Mouse (Mus musculus) limb, embryonic 14.5 days (tissue): Measurements from ENCODE around the gene Dhh. TPM values are rescaled to one million over a fixed set of nuclear protein-coding genes. Genes with fewer than 3 reads are reported as not detected.
A peak's percentile ranks its signal among the peaks of the same experiment; 100 is the strongest.

Experiments
- ATAC-seq: fragments of 200-750 bp; cut with Nextera tagmentation; 2 replicates; pipeline ENCODE4 v1.8.0; 2017; ENCODE audit warnings: low read depth, moderate number of reproducible peaks, moderate TSS enrichment; ENCODE audit not compliant: low FRiP score
- DNase-seq: peaks from one replicate; pipeline ENCODE4 v3.0.0-alpha.2; 2015; ENCODE audit warnings: low spot score
- H3K27ac ChIP-seq: fragments of 300-500 bp; sonication (generic); replicated peaks from 2 replicates; pipeline ENCODE4 v1.5.1; 2014; ENCODE audit warnings: low read depth, mild to moderate bottlenecking, low read length, moderate library complexity, mixed read lengths
- H3K27me3 ChIP-seq: fragments of 300-500 bp; sonication (generic); 2 replicates; pipeline ENCODE4 v1.6.1; 2014; ENCODE audit warnings: low read length, mixed read lengths; ENCODE audit not compliant: control insufficient read depth, insufficient read depth
- H3K36me3 ChIP-seq: fragments of 300-500 bp; sonication (generic); 2 replicates; pipeline ENCODE4 v1.6.1; 2014; ENCODE audit warnings: mild to moderate bottlenecking, low read length, moderate library complexity, mixed read lengths; ENCODE audit not compliant: control insufficient read depth, insufficient read depth
- H3K4me1 ChIP-seq: fragments of 300-500 bp; sonication (generic); 2 replicates; pipeline ENCODE4 v1.6.1; 2014; ENCODE audit warnings: antibody characterized with exemption, low read length, mixed read lengths; ENCODE audit not compliant: control insufficient read depth, insufficient read depth
- H3K4me2 ChIP-seq: fragments of 300-500 bp; sonication (generic); replicated peaks from 2 replicates; pipeline ENCODE4 v1.6.1; 2014; ENCODE audit warnings: low read depth, mild to moderate bottlenecking, low read length, moderate library complexity; ENCODE audit not compliant: severe bottlenecking
- H3K4me3 ChIP-seq: fragments of 300-500 bp; sonication (generic); replicated peaks from 2 replicates; pipeline ENCODE4 v1.5.1; 2014; ENCODE audit warnings: low read length
- H3K9ac ChIP-seq: fragments of 300-500 bp; sonication (generic); 2 replicates; pipeline ENCODE4 v1.6.1; 2014; ENCODE audit warnings: mild to moderate bottlenecking, low read depth, low read length, moderate library complexity; ENCODE audit not compliant: severe bottlenecking
- H3K9me3 ChIP-seq: fragments of 300-500 bp; sonication (generic); 2 replicates; pipeline ENCODE4 v1.6.1; 2016; ENCODE audit warnings: low read length; ENCODE audit not compliant: control insufficient read depth
- POLR2A ChIP-seq: fragments of 200-500 bp; IDR thresholded peaks from 2 replicates; pipeline ENCODE4 v1.8.0; 2012; ENCODE audit warnings: inconsistent platforms, mild to moderate bottlenecking, moderate library complexity, borderline replicate concordance; ENCODE audit not compliant: insufficient read depth, insufficient read length; ENCODE audit errors: extremely low read depth
- WGBS: fragments of 180-500 bp; shearing (Covaris S2); extraction: QIAGEN DNeasy Blood & Tissue Kit; methylation state at CpG from one replicate; pipeline ENCODE4 v1.1.7; 2014; 5-methylcytosine and 5-hydroxymethylcytosine counted together
- polyA plus RNA-seq, 2 experiments: library from polyadenylated mRNA; depleted of rRNA in 1 of 2; stranded (reverse) in 1 of 2; unstranded in 1 of 2; fragments of >200 nt; fragmentation: Nextera tagmentation in 1 of 2; extraction: Ambion mirVana in 1 of 2; gene quantifications; 2 replicates each; pipeline versions ENCODE4 v1.2.1 to v1.2.3; 2012 to 2014

Gene Dhh
- polyA plus RNA-seq, 2 experiments: 1.1 to 2.0 TPM

DNA sequence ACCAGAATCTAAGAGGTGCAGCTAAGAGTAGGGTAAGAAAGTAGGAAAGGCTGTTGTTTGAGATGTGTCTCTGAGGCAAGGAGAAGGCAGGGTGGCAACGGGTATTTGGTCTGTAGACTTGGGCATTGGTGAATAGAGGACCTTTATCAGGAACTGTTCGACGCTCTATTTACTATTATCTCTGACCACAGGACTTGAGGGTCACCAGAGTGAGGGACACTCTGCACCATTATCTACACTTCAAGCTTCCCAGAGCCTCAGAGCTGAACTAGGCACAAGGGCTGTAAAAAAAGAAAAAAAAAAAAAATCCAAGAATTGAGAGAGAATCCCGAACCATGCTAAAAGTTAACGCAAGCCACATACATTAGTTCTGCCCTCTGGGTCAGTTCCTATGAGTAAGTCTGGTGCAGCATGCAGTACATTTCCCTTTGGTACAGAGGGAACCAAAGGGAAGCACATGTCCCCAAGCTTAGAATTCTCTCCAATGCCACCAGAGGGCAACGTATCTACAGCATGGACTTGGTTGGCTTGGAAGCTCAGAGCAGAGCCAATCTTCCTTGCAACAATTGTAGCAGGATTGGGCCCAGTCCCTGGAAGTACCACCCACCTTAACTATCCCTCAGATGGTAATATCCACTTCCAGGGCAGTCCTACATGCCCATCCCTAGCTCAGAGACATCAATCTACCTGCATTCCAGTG is 6.3 kb downstream of the Dhh start:
- Histone ChIP-seq H3K27me3 (peaks cover 59% of the 10 kb centered on the region), H3K27ac (no peak overlapping the region), H3K4me2 (no peak overlapping the region), H3K4me1 (peaks cover 24% of the 10 kb centered on the region), H3K9me3 (no peaks in the 10 kb centered on the region), H3K9ac (no peak overlapping the region), H3K36me3 (no peaks in the 10 kb centered on the region), H3K4me3 (no peak overlapping the region)
- peak; percentile 83 for DNase-seq
- ATAC-seq: peak; percentile 39; the same call in 1 of the 2 replicates
- no peak for TF ChIP-seq POLR2A
- 40% methylated on average over 6 of the region's 6 CpGs for WGBS

DNA sequence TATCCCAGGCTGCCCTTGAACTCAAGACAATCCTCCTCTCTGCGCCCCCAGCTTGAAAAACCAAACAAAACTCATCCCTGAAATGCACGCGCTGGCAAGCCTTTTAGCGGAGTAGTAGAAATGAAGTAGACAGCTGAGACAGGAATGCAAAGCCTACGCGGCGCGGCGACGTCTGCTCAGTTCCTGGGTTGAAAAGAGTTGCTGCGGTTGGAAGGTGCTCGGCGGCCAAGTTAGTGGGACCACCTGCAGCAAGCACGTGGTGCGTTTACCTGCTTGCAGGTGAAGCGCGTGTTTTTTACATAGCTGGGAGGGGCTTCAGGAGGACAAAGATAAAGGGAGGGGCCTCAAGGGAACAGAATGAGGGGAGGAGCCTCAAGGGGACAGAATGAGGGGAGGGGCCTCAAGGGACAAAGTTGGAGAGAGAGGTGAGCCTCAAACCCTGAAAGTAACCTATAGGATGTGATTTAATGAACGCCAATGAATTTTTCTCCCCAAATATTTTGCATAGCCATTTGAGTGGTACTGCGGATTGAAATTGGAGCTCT is 7.1 kb downstream of the Dhh start:
- Histone ChIP-seq H3K4me2 (0 out of 2 replicates have a peak overlapping the region, but pooled peaks have one; percentile 22), H3K27ac (no peak overlapping the region), H3K4me3 (no peak overlapping the region), H3K9me3 (no peaks in the 10 kb centered on the region), H3K4me1 (peaks cover 24% of the 10 kb centered on the region), H3K27me3 (peaks cover 51% of the 10 kb centered on the region), H3K9ac (no peak overlapping the region), H3K36me3 (no peaks in the 10 kb centered on the region)
- 10% methylated on average over 19 of the region's 19 CpGs for WGBS
- no peak for DNase-seq
- TF ChIP-seq POLR2A: no peak
- ATAC-seq: no peak

DNA sequence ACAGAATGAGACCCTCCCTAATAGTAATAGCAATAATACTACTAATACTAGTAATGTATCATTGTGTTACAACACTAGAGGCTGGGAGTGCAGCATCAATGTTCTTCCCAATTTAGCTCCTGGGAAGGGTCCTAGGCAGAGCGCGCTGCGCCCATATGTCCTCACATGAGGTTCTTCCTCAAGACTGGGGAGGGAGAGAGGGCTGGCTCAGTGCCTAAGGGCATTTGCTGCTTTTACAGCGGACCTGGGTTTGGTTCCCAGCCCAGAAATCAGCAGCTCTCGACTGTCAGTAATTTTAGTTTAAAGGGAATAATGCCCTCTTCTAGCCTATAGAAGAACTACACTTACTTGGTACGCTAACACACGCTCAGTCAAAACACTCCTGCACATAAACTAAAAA is 10.8 kb downstream of the Dhh start:
- Histone ChIP-seq H3K36me3 (no peaks in the 10 kb centered on the region), H3K27me3 (peaks cover 14% of the 10 kb centered on the region), H3K4me2 (no peak overlapping the region), H3K4me3 (no peak overlapping the region), H3K4me1 (no peaks in the 10 kb centered on the region), H3K27ac (no peak overlapping the region), H3K9ac (no peak overlapping the region), H3K9me3 (no peaks in the 10 kb centered on the region)
- ATAC-seq (no peak), DNase-seq (no peak)
- WGBS: 77% methylated on average over 7 of the region's 7 CpGs
- no peak for TF ChIP-seq POLR2A

DNA sequence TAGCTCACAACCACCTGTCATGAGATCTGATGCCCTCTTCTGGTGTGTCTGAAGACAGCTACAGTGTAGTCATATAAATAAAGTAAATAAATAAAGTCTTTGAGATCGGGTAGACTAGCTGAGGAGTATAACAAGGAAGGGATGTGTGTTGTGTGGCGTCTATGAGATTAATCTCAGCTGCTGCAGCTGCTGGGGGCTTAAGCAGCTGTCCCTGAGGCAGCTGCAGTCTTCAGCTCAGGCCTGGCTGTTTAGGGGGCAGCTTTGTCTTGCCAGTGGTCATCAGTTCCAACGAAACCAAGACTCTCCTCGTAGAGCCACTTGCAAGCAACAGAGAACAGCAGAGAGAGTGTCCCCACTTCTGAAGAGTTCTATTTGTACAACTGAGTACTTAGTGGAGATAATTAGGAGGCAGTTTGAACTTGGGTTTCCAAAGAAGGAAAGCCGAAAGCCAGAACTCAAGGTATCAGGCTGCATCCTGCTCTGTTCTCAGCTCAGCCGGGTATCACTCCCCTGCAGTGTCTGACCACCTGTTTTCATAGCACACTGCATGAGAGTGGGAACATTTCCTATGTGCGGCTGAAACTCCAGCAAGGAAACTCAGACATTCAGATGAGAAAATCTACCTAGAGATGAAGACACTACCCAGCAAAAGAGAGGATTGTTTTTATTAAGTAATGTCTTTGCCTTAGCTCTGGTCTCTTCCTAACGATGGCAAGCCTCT is 11.5 kb downstream of the Dhh start:
- peak; percentile 73 for ATAC-seq
- 58% methylated on average over 8 of the region's 8 CpGs for WGBS
- Histone ChIP-seq H3K4me2 (no peak overlapping the region), H3K27ac (no peak overlapping the region), H3K9me3 (no peaks in the 10 kb centered on the region), H3K4me3 (no peak overlapping the region), H3K36me3 (no peaks in the 10 kb centered on the region), H3K9ac (no peak overlapping the region), H3K27me3 (peaks cover 7% of the 10 kb centered on the region), H3K4me1 (peaks cover under 1% of the 10 kb centered on the region; the same call in 1 of the 2 replicates)
- no peak for TF ChIP-seq POLR2A
- DNase-seq: no peak

DNA sequence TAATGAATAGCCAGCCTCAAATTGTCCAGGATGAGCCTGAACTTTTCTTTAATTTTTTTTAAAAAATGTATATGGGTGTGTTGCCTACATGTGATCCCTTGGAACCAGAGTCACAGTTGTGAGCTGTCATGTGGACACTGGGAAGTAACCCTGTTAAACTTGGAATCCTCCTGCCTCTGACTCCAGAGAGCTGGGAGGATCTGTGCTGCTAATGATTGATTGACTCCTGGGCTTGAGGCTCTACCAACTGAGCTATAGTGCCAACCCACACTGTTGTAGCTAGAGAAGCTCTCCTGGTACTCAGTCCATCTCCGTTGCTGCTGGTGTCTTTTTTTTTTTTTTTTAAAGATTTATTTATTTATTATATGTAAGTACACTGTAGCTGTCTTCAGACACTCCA is 14.2 kb downstream of the Dhh start:
- Histone ChIP-seq H3K27ac (no peak overlapping the region), H3K9me3 (no peaks in the 10 kb centered on the region), H3K4me1 (peaks cover 12% of the 10 kb centered on the region), H3K4me2 (no peak overlapping the region), H3K4me3 (no peak overlapping the region), H3K9ac (no peak overlapping the region), H3K36me3 (no peaks in the 10 kb centered on the region), H3K27me3 (no peaks in the 10 kb centered on the region)
- DNase-seq (no peak), ATAC-seq (no peak)
- 83% methylated on average over 1 of the region's 1 CpGs for WGBS
- no peak for TF ChIP-seq POLR2A
